Mouse (Mus musculus) heart, embryonic 11.5 days (tissue): Measurements from ENCODE around the gene Zfp462. TPM values are rescaled to one million over a fixed set of nuclear protein-coding genes. Genes with fewer than 3 reads are reported as not detected.

ENCODE experiments used
- ATAC-seq: fragments of 200-750 bp; cut with Nextera tagmentation; replicated peaks from 2 replicates; pipeline ENCODE4 v1.8.0; 2017; ENCODE audit warnings: moderate library complexity; ENCODE audit not compliant: insufficient number of reproducible peaks, low FRiP score, low TSS enrichment
- H3K27ac ChIP-seq: fragments of 300-500 bp; sonication (generic); 2 replicates; pipeline ENCODE4 v1.5.1; 2014; ENCODE audit warnings: mild to moderate bottlenecking, low read depth, low read length
- H3K27me3 ChIP-seq: fragments of 300-500 bp; sonication (generic); 2 replicates; pipeline ENCODE4 v1.6.1; 2014; ENCODE audit warnings: mild to moderate bottlenecking, low read length, mixed read lengths; ENCODE audit not compliant: control insufficient read depth, insufficient read depth
- H3K36me3 ChIP-seq: fragments of 300-500 bp; sonication (generic); 2 replicates; pipeline ENCODE4 v1.6.1; 2014; ENCODE audit warnings: mild to moderate bottlenecking, low read length, moderate library complexity, mixed read lengths; ENCODE audit not compliant: control insufficient read depth, insufficient read depth
- H3K4me1 ChIP-seq: fragments of 300-500 bp; sonication (generic); 2 replicates; pipeline ENCODE4 v1.6.1; 2014; ENCODE audit warnings: low read length; ENCODE audit not compliant: control insufficient read depth, insufficient read depth
- H3K4me2 ChIP-seq: fragments of 300-500 bp; sonication (generic); 2 replicates; pipeline ENCODE4 v1.6.1; 2014; ENCODE audit warnings: mild to moderate bottlenecking, moderate library complexity
- H3K4me3 ChIP-seq: fragments of 300-500 bp; sonication (generic); 2 replicates; pipeline ENCODE4 v1.5.1; 2014; ENCODE audit warnings: low read depth, low read length
- H3K9ac ChIP-seq: fragments of 300-500 bp; sonication (generic); 2 replicates; pipeline ENCODE4 v1.6.1; 2014; ENCODE audit warnings: mild to moderate bottlenecking, low read depth, low read length, moderate library complexity
- H3K9me3 ChIP-seq: fragments of 300-500 bp; sonication (generic); replicated peaks from 2 replicates; pipeline ENCODE4 v1.6.1; 2016; ENCODE audit warnings: low read length; ENCODE audit not compliant: control insufficient read depth
- WGBS: fragments of 180-500 bp; shearing (Covaris S2); extraction: QIAGEN DNeasy Blood & Tissue Kit; methylation state at CpG from one replicate; pipeline ENCODE4 v1.1.7; 2014; ENCODE audit not compliant: insufficient replicate concordance; 5-methylcytosine and 5-hydroxymethylcytosine counted together
- polyA plus RNA-seq: library from polyadenylated mRNA; unstranded; fragments of >200 nt; fragmentation: Nextera tagmentation; extraction: Ambion mirVana; gene quantifications from 2 replicates; pipeline ENCODE4 v1.2.1, GENCODE M21; 2014

Gene Zfp462
- polyA plus RNA-seq, 1 experiment from 2014 or later, result 5.7 TPM

- Histone ChIP-seq H3K27me3 (no peaks in the 10 kb centered on the region), H3K27ac (no peak overlapping the region), H3K9me3 (no peaks in the 10 kb centered on the region), H3K4me2 (no peak overlapping the region), H3K4me1 (peaks cover 26% of the 10 kb centered on the region), H3K9ac (no peak overlapping the region), H3K36me3 (peaks cover 47% of the 10 kb centered on the region), H3K4me3 (no peak overlapping the region)
- WGBS, result 97% methylated on average over 14 of the region's 14 CpGs
- no peak for ATAC-seq
These were observed 63.8 kb downstream of the Zfp462 start for GRCm38 (mm10) chr4:55008616-55009015.

- WGBS, result 82% methylated on average over 12 of the region's 12 CpGs
- Histone ChIP-seq H3K9ac (no peak overlapping the region), H3K4me3 (no peak overlapping the region), H3K27me3 (no peaks in the 10 kb centered on the region), H3K9me3 (no peaks in the 10 kb centered on the region), H3K36me3 (peaks cover 58% of the 10 kb centered on the region), H3K4me2 (no peak overlapping the region), H3K4me1 (0 out of 2 replicates have a peak, but pooled peaks cover 2% of the 10 kb centered on the region), H3K27ac (no peak overlapping the region)
- no peak for ATAC-seq
These were observed 66.5 kb downstream of the Zfp462 start for GRCm38 (mm10) chr4:55011391-55011790.

DNA sequence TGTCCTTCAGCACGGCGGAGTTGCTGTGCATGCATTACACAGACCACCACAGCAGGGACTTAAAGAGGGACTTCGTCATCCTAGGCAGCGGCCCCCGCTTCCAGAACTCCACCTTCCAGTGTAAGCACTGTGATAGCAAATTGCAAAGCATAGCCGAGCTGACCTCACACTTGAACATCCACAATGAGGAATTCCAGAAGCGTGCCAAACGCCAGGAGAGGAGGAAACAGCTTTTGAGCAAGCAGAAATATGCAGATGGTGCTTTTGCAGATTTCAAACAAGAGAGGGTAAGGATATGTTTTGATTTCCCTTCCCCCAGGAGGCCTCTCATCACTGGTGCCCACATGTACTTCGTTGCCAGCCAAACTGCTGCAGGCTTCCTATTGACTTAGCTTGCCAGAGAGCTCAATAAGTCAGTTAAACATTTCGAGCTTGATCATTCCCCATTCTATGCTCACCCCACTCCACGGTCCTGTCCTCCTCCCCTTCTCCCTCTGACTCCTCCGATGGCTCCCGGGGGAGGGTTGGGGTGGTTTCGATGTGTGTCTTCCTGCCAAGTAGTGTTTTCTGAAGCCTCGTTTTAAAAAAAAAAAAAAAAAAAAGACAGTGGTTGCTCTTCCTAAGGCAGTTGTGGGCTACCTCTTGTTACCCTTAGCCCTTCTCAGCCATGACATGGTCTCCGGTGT, 68.9 kb downstream of the Zfp462 start:
- no peak overlapping the region for H3K4me3 ChIP-seq

GRCm38 (mm10) chr4:55014731-55015463, 70.0 kb downstream of the Zfp462 start:
- Histone ChIP-seq H3K4me1 (no peaks in the 10 kb centered on the region), H3K9me3 (no peaks in the 10 kb centered on the region), H3K27me3 (no peaks in the 10 kb centered on the region), H3K36me3 (peaks cover 37% of the 10 kb centered on the region), H3K27ac (no peak overlapping the region), H3K9ac (no peak overlapping the region), H3K4me3 (no peak overlapping the region), H3K4me2 (no peak overlapping the region)
- ATAC-seq, result no peak
- WGBS, result 89% methylated on average over 13 of the region's 13 CpGs

More for the DNA sequence above, 68.9 kb downstream of the Zfp462 start:
- Histone ChIP-seq H3K4me1 (no peaks in the 10 kb centered on the region), H3K9ac (no peak overlapping the region), H3K36me3 (peaks cover 46% of the 10 kb centered on the region), H3K4me2 (no peak overlapping the region), H3K27ac (no peak overlapping the region), H3K9me3 (no peaks in the 10 kb centered on the region), H3K27me3 (no peaks in the 10 kb centered on the region)
- whole genome bisulfite sequencing, result 68% methylated on average over 16 of the region's 16 CpGs
- no peak for ATAC-seq

GRCm38 (mm10) chr4:55015517-55015916, 70.7 kb downstream of the Zfp462 start:
- whole genome bisulfite sequencing, result 88% methylated on average over 2 of the region's 2 CpGs
- H3K36me3 ChIP-seq, result peaks cover 38% of the 10 kb centered on the region

GRCm38 (mm10) chr4:55026109-55026646, 81.3 kb downstream of the Zfp462 start:
- H3K36me3 ChIP-seq, result peaks cover 14% of the 10 kb centered on the region
- no peak for ATAC-seq

More at GRCm38 (mm10) chr4:55015517-55015916, 70.7 kb downstream of the Zfp462 start:
- no peaks in the 10 kb centered on the region for H3K4me1 ChIP-seq
- H3K9me3 ChIP-seq, result no peaks in the 10 kb centered on the region
- no peak for ATAC-seq
- no peak overlapping the region for H3K27ac ChIP-seq
- H3K4me3 ChIP-seq, result no peak overlapping the region
- no peak overlapping the region for H3K9ac ChIP-seq
- no peaks in the 10 kb centered on the region for H3K27me3 ChIP-seq
- no peak overlapping the region for H3K4me2 ChIP-seq

GRCm38 (mm10) chr4:55030401-55030800, 85.6 kb downstream of the Zfp462 start:
- Histone ChIP-seq H3K9ac (no peak overlapping the region), H3K9me3 (no peaks in the 10 kb centered on the region), H3K4me1 (peaks cover 14% of the 10 kb centered on the region; the same call in 1 of the 2 replicates), H3K27ac (no peak overlapping the region), H3K36me3 (no peaks in the 10 kb centered on the region), H3K4me2 (no peak overlapping the region), H3K27me3 (no peaks in the 10 kb centered on the region), H3K4me3 (no peak overlapping the region)
- ATAC-seq, result no peak
- 56% methylated on average over 5 of the region's 5 CpGs for WGBS

More at GRCm38 (mm10) chr4:55026109-55026646, 81.3 kb downstream of the Zfp462 start:
- Histone ChIP-seq H3K4me2 (no peak overlapping the region), H3K4me3 (no peak overlapping the region), H3K4me1 (0 out of 2 replicates have a peak, but pooled peaks cover 5% of the 10 kb centered on the region), H3K27ac (no peak overlapping the region), H3K27me3 (no peaks in the 10 kb centered on the region), H3K9ac (no peak overlapping the region), H3K9me3 (no peaks in the 10 kb centered on the region)
- WGBS, result 90% methylated on average over 10 of the region's 10 CpGs

GRCm38 (mm10) chr4:55032317-55032930, 87.6 kb downstream of the Zfp462 start:
- WGBS, result 54% methylated on average over 8 of the region's 8 CpGs
- no peak overlapping the region for H3K4me3 ChIP-seq
- no peak overlapping the region for H3K27ac ChIP-seq
- H3K36me3 ChIP-seq, result no peaks in the 10 kb centered on the region
- H3K4me2 ChIP-seq, result no peak overlapping the region
- no peak overlapping the region for H3K9ac ChIP-seq
- no peaks in the 10 kb centered on the region for H3K9me3 ChIP-seq
- peaks cover 14% of the 10 kb centered on the region; the same call in 1 of the 2 replicates for H3K4me1 ChIP-seq
- H3K27me3 ChIP-seq, result no peaks in the 10 kb centered on the region
- no peak for ATAC-seq
